Mouse (Mus musculus): ENCODE data around the gene Timp3.

Gene Timp3

GRCm38 (mm10) chr10:86325272-86325671, 25.1 kb downstream of the Timp3 start:
- no peak for DNase-seq (ENCODE audit: extremely low spot score, low read depth, low spot score)

GRCm38 (mm10) chr10:86328143-86328542, 28.0 kb downstream of the Timp3 start:
- no peak for DNase-seq (ENCODE audit: extremely low spot score, low read depth, low spot score)

- DNase-seq (ENCODE audit: extremely low spot score, low read depth, low spot score) = no peak
Observed at GRCm38 (mm10) chr10:86328691-86329090, 28.5 kb downstream of the Timp3 start.

GRCm38 (mm10) chr10:86329241-86329882, 29.2 kb downstream of the Timp3 start:
- no peak for DNase-seq (ENCODE audit: extremely low spot score, low read depth, low spot score)

GRCm38 (mm10) chr10:86330993-86331680, 31.0 kb downstream of the Timp3 start:
- DNase-seq (ENCODE audit: extremely low spot score, low read depth, low spot score) = no peak

GRCm38 (mm10) chr10:86331681-86332281, 31.6 kb downstream of the Timp3 start:
- no peak for DNase-seq (ENCODE audit: extremely low spot score, low read depth, low spot score)

GRCm38 (mm10) chr10:86332942-86333341, 32.8 kb downstream of the Timp3 start:
- no peak for DNase-seq (ENCODE audit: extremely low spot score, low read depth, low spot score)

GRCm38 (mm10) chr10:86334581-86334980, 34.4 kb downstream of the Timp3 start:
- no peak for DNase-seq (ENCODE audit: extremely low spot score, low read depth, low spot score)

- DNase-seq (ENCODE audit: extremely low spot score, low read depth, low spot score) = no peak
Observed at GRCm38 (mm10) chr10:86336506-86336905, 36.3 kb downstream of the Timp3 start.

- no peak for DNase-seq (ENCODE audit: extremely low spot score, low read depth, low spot score)
Observed at GRCm38 (mm10) chr10:86337239-86337638, 37.1 kb downstream of the Timp3 start.

- no peak for DNase-seq (ENCODE audit: extremely low spot score, low read depth, low spot score)
Observed at GRCm38 (mm10) chr10:86338121-86338715, 38.0 kb downstream of the Timp3 start.

GRCm38 (mm10) chr10:86339121-86339520, 38.9 kb downstream of the Timp3 start:
- no peak for DNase-seq (ENCODE audit: extremely low spot score, low read depth, low spot score)

GRCm38 (mm10) chr10:86339649-86340379, 39.6 kb downstream of the Timp3 start:
- no peak for DNase-seq (ENCODE audit: extremely low spot score, low read depth, low spot score)

GRCm38 (mm10) chr10:86340421-86340820, 40.2 kb downstream of the Timp3 start:
- DNase-seq (ENCODE audit: extremely low spot score, low read depth, low spot score) = no peak

- no peak for DNase-seq (ENCODE audit: extremely low spot score, low read depth, low spot score)
Observed at GRCm38 (mm10) chr10:86340991-86341527, 40.9 kb downstream of the Timp3 start.

- DNase-seq (ENCODE audit: extremely low spot score, low read depth, low spot score) = no peak
Observed at GRCm38 (mm10) chr10:86341589-86341988, 41.4 kb downstream of the Timp3 start.

GRCm38 (mm10) chr10:86342151-86342550, 42.0 kb downstream of the Timp3 start:
- no peak for DNase-seq (ENCODE audit: extremely low spot score, low read depth, low spot score)

GRCm38 (mm10) chr10:86342713-86343112, 42.5 kb downstream of the Timp3 start:
- no peak for DNase-seq (ENCODE audit: extremely low spot score, low read depth, low spot score)

GRCm38 (mm10) chr10:86343362-86343761, 43.2 kb downstream of the Timp3 start:
- DNase-seq (ENCODE audit: extremely low spot score, low read depth, low spot score) = no peak

- DNase-seq (ENCODE audit: extremely low spot score, low read depth, low spot score) = no peak
Observed at GRCm38 (mm10) chr10:86343931-86344330, 43.8 kb downstream of the Timp3 start.

- DNase-seq (ENCODE audit: extremely low spot score, low read depth, low spot score) = no peak
Observed at GRCm38 (mm10) chr10:86344654-86345053, 44.5 kb downstream of the Timp3 start.

Measured in hindlimb bud, embryonic 11.5 days (tissue).